Mouse (Mus musculus): Measurements from ENCODE around the gene Gm3633.
"Not testable (repeated sequence)": the region's sequence is repeated elsewhere in the genome, so short reads cannot be mapped to it uniquely, and the experiment has no call there.

Gene Gm3633

GRCm38 (mm10) chr14:42641817-42642216 is at the start of gene Gm3633:
Gene Gm3633 (minus strand): TSS chr14:42641917.
- not testable (repeated sequence) for DNase-seq (ENCODE audit: low spot score)

DNA sequence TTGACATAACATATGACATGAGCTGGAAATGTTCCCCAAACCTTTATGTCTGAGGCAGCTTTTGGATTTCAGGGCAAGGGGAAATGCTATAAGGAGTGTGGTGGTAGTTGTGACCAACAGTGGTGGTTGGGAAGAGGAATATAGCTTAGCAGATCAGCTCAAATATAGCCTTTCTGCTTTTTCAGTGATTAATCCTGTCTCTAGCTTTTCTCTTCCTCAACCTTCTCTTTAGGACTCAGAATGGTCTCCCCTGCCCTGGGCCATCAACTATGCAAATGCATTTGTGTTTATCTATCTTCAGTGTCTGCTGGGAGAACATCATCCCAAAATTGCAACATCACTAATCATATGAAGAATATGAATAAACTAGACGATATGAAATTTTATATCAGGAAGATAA is 13.9 kb upstream of the Gm3633 start, which contains the start of gene Gm10378:
Gm10378 (plus strand) TSS at position 301 of the 400 bp plus-strand sequence.
- DNase-seq (ENCODE audit: low spot score), result not testable (repeated sequence)

- DNase-seq (ENCODE audit: low spot score), result not testable (repeated sequence)
Measured at GRCm38 (mm10) chr14:42599782-42600181, 41.9 kb downstream of the Gm3633 start, which contains the start of gene Gm17124. Gene Gm17124 (minus strand): TSS chr14:42599882.

All from T-cell, adult 2 months (primary cell).